Mouse (Mus musculus) C2C12 (cell line): ENCODE measurements at regions not wholly inside any gene's neighbourhood (a gene's known extent, or its start where the extent isn't known, plus 50 kb on each side); places are given as distances from the start of the nearest gene placed in this dataset.

Experiments
- H3K27me3 ChIP-seq: one replicate; pipeline ENCODE4 v1.6.1; 2011; ENCODE audit not compliant: control insufficient read depth, insufficient read depth, insufficient read length
- H3K36me3 ChIP-seq: one replicate; pipeline ENCODE4 v1.6.1; 2011; ENCODE audit not compliant: control insufficient read depth, insufficient read depth
- H3K4me3 ChIP-seq: one replicate; pipeline ENCODE4 v1.5.1; 2011; ENCODE audit warnings: mild to moderate bottlenecking, control low read depth; ENCODE audit not compliant: poor library complexity, insufficient read depth, severe bottlenecking
- H3K79me2 ChIP-seq: one replicate; pipeline ENCODE4 v1.6.1; 2011; ENCODE audit not compliant: control insufficient read depth, insufficient read depth
- H3K79me3 ChIP-seq: one replicate; pipeline ENCODE4 v1.6.1; 2011; ENCODE audit warnings: low read depth, control low read depth
- H3ac ChIP-seq: one replicate; pipeline ENCODE3; 2011; ENCODE audit warnings: low read depth; ENCODE audit not compliant: control insufficient read depth, insufficient read length
- CEBPB ChIP-seq: IDR thresholded peaks from one replicate; pipeline ENCODE4 v1.6.1; 2011; ENCODE audit warnings: low read depth, mild to moderate bottlenecking, control low read depth, moderate library complexity
- CTCF ChIP-seq: IDR thresholded peaks from one replicate; pipeline ENCODE4 v1.5.1; 2011; ENCODE audit not compliant: control insufficient read depth, insufficient read depth, insufficient read length
- FOSL1 ChIP-seq: IDR thresholded peaks from one replicate; pipeline ENCODE4 v1.8.0; 2011; ENCODE audit warnings: mild to moderate bottlenecking, low read length; ENCODE audit not compliant: poor library complexity, insufficient read depth, severe bottlenecking
- MAX ChIP-seq: IDR thresholded peaks from one replicate; pipeline ENCODE4 v1.6.1; 2011; ENCODE audit warnings: mild to moderate bottlenecking, control low read depth
- MYOD1 ChIP-seq: IDR thresholded peaks from one replicate; pipeline ENCODE4 v1.6.1; 2011; ENCODE audit warnings: low read depth; ENCODE audit not compliant: control insufficient read depth, insufficient read length
- MYOG ChIP-seq: IDR thresholded peaks from one replicate; pipeline ENCODE4 v1.6.1; 2011; ENCODE audit not compliant: control insufficient read depth, insufficient read length; ENCODE audit errors: extremely low read depth
- USF1 ChIP-seq: IDR thresholded peaks from one replicate; pipeline ENCODE4 v1.6.1; 2011; ENCODE audit warnings: low read depth, mild to moderate bottlenecking, control low read depth, moderate library complexity

- no peak overlapping the region for H3ac ChIP-seq
- TF ChIP-seq MYOG (no peak), MYOD1 (no peak), FOSL1 (no peak), MAX (no peak), USF1 (no peak), CEBPB (no peak), CTCF (no peak)
- H3K36me3 ChIP-seq = no peaks in the 10 kb centered on the region
- no peaks in the 10 kb centered on the region for H3K79me2 ChIP-seq
- no peak overlapping the region for H3K4me3 ChIP-seq
- H3K27me3 ChIP-seq = no peaks in the 10 kb centered on the region
- H3K79me3 ChIP-seq = no peaks in the 10 kb centered on the region
Observed at GRCm38 (mm10) chr5:46002011-46002410, 144.6 kb upstream of the Lcorl start.

DNA sequence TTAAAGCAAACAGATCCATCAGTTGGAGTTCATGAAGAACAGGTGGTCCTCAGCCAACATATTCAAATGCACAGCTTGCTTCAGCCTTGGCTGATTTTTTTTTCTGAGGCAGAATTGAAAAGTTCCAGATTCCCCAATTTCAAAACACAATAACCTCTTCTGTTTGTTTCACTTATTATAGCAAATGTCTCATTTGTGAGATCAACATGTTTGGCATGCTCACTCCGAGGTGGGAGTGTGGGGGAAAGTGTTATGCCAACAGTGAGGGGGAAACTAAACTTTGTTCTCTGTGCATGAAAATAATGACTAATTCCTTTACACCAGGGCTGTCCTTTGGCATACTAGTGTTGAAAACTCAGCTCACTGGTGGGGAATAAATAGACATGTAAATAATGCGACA, 100.4 kb upstream of the Lcorl start:
- H3K27me3 ChIP-seq = no peaks in the 10 kb centered on the region
- no peaks in the 10 kb centered on the region for H3K79me3 ChIP-seq
- H3ac ChIP-seq = no peak overlapping the region
- TF ChIP-seq USF1 = no peak
- no peak for TF ChIP-seq CTCF
- TF ChIP-seq CEBPB = no peak
- TF ChIP-seq MYOD1 = no peak
- TF ChIP-seq MYOG = no peak
- no peaks in the 10 kb centered on the region for H3K79me2 ChIP-seq
- H3K36me3 ChIP-seq = no peaks in the 10 kb centered on the region
- H3K4me3 ChIP-seq = no peak overlapping the region

DNA sequence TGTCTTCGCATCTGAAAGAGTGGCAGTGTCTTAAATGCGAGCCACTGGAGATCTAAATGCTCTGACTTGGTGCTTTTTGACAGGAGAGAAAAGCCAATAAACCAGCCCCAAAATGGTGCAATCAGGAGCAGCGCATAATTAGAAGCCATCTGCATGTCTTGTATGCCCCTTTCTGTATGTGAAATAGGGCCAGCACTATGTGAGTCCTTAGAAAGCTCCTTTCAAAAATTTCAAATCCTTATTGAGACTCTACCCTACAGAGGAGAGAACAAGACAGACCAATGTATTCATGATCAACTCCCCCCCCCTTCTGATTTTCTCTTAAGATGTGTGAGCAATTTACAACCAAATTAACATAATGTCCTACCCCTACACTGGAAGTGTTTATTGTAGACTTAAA, 86.6 kb upstream of the Lcorl start:
- H3K27me3 ChIP-seq = no peaks in the 10 kb centered on the region
- H3ac ChIP-seq = no peak overlapping the region
- no peak overlapping the region for H3K4me3 ChIP-seq
- H3K79me2 ChIP-seq = no peaks in the 10 kb centered on the region
- TF ChIP-seq MAX = no peak
- no peak for TF ChIP-seq USF1
- no peak for TF ChIP-seq MYOD1
- TF ChIP-seq CEBPB = no peak
- no peak for TF ChIP-seq MYOG
- TF ChIP-seq FOSL1 = no peak
- no peak for TF ChIP-seq CTCF
- H3K79me3 ChIP-seq = no peaks in the 10 kb centered on the region
- no peaks in the 10 kb centered on the region for H3K36me3 ChIP-seq

- no peak overlapping the region for H3K4me3 ChIP-seq
- H3K36me3 ChIP-seq = no peaks in the 10 kb centered on the region
- TF ChIP-seq USF1 = no peak
- no peak for TF ChIP-seq FOSL1
- TF ChIP-seq MYOD1 = no peak
- TF ChIP-seq CEBPB = no peak
- TF ChIP-seq CTCF = no peak
- TF ChIP-seq MYOG = no peak
- TF ChIP-seq MAX = no peak
- no peak overlapping the region for H3ac ChIP-seq
- H3K79me2 ChIP-seq = no peaks in the 10 kb centered on the region
- no peaks in the 10 kb centered on the region for H3K27me3 ChIP-seq
- H3K79me3 ChIP-seq = no peaks in the 10 kb centered on the region
Observed at GRCm38 (mm10) chr5:45932970-45933369, 75.6 kb upstream of the Lcorl start.

DNA sequence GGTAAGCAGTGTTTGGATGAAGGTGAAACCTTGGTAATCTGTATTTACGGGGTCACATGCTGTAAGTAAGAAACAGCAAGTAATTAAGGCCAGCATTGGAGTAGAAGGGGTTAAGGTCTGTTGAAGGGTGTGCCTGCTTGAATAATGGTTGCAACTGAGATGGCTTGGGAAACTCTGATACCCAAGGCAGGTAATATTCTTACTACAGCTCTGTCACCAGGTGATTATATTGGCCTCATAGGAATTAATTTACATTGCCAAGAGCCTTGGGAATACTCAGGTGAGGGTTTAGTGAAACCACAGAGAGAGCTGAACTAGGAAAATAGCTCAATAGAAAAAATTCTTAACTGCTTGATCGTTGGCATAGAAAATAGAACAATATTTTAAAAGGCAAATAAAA, 73.8 kb upstream of the Lcorl start:
- TF ChIP-seq CEBPB (no peak), MYOD1 (no peak), MYOG (no peak), MAX (no peak), CTCF (no peak), FOSL1 (no peak), USF1 (no peak)
- H3K36me3 ChIP-seq = no peaks in the 10 kb centered on the region
- H3ac ChIP-seq = no peak overlapping the region
- H3K4me3 ChIP-seq = no peak overlapping the region
- no peaks in the 10 kb centered on the region for H3K79me3 ChIP-seq
- no peaks in the 10 kb centered on the region for H3K79me2 ChIP-seq
- H3K27me3 ChIP-seq = no peaks in the 10 kb centered on the region

DNA sequence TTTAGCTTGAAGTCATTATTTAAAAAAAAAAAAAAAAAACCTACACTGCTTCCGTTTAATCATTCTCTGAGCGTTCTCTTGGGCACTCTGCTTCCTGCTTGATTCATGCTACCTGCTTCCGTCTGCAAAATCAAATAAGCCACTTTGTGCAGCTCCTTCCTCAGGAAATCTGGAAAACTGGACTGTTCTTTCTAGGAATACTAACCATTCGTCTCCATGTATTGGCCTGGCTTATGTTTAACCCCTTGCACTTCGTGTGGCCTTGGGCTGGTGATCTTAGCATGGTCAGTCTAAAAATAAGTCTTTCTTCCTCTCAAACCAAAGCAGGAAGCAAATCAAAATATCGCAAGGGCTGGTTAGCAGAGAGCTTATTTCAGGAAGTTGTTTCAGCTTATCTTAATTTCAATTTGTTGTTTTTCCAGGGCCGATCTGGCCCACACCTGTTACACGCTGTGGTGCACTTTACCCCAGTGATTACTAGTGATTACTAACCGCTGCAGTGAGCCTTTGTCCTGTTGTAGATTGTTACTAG, 68.5 kb upstream of the Lcorl start:
- no peaks in the 10 kb centered on the region for H3K79me3 ChIP-seq
- no peaks in the 10 kb centered on the region for H3K36me3 ChIP-seq
- TF ChIP-seq USF1 (no peak), MYOG (no peak)
- H3K4me3 ChIP-seq = no peak overlapping the region
- H3ac ChIP-seq = no peak overlapping the region
- H3K79me2 ChIP-seq = no peaks in the 10 kb centered on the region
- H3K27me3 ChIP-seq = no peaks in the 10 kb centered on the region
